Mouse (Mus musculus) 3134 (cell line): ENCODE measurements around the gene Fam53b.

ENCODE experiments used
- DNase-seq: peaks from one replicate; pipeline ENCODE4 v3.0.0-alpha.2; 2011; ENCODE audit warnings: low spot score; ENCODE audit not compliant: insufficient read length; ENCODE audit errors: extremely low read depth

The Fam53b gene

DNA sequence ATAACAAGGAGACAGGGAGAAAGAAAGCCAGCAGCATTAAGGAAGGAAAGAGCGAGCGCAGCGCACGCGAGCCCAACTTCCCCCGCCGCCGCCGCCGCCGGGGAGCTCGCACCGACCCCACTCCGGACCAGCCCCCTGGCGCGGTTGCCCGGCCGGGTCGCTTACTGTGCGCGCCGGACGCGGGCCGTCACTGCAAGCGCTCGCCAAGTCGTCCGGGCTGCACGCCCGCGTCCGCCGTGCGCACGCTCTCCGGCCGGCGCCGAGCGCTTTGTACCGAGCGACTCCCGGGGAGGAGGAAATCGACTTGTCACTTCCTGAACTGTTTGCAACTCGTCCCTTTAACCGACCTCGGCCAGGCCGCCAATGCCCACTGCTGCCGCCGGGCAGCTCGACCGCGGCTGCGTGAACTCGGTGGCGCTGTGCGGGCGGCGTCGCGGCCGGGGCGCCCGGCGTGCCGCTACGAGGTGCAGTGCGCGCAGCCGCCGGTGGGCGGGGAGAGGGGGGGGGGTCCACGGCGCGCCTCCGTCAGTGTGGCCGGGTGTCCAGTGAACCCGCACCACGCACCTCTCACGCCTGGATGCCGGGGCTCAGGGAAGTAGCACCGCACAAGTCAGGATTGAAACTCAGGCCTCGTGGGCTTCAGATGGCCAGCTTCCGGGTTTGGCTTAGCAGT is at the start of gene Fam53b:
Fam53b (minus strand) TSS at position 471 of the 673 bp plus-strand sequence.
- peak; percentile 87 for DNase-seq

GRCm38 (mm10) chr7:132859042-132859958 is 45.6 kb upstream of the Fam53b start, which contains the start of gene Abraxas2:
Gene Abraxas2, plus strand, starts transcription at chr7:132859225.
- DNase-seq, result peak; percentile 85

GRCm38 (mm10) chr7:132858043-132858608 is 44.4 kb upstream of the Fam53b start:
- DNase-seq, result peak; percentile 23

- no peak for DNase-seq
These were observed 42.4 kb upstream of the Fam53b start for GRCm38 (mm10) chr7:132856083-132856482.

DNA sequence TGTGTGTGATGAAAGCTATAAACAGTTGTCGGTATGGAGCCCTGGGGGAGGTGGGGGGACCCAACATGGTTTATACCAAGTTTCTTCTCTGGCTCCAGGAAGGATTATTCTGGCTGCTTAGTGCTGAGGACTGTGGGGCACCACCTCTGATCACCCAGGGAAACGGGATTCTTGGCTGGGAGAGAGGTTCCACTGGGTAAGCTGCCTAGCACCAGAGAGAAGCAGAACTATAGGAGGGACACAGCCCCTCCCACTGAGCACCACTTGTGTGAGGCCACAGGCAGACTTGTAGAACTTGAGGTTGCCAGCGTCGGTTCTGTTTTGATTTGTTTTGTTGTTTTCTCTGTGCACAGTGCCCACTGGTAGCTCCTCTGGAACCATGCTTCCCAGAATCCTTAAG is 40.3 kb upstream of the Fam53b start:
- no peak for DNase-seq

DNA sequence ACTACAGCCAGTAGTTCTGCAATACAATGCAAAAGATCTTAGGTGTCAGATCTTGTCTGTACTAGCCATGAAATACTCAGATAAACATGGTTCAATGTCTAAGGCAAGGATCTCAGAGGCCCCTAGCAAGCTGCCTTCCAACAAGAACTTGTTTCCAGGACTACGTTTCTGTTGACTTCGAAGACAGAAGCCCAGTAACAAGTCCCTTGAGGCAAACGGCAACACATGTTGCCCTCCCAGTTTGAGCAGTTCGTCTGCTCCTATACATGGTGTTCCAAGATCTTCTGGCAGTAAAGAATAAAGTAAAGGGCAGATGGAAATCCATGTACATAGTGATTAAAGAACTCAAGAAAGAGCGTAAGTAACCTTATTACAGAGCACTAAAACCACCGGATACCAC is 39.7 kb upstream of the Fam53b start:
- no peak for DNase-seq

DNA sequence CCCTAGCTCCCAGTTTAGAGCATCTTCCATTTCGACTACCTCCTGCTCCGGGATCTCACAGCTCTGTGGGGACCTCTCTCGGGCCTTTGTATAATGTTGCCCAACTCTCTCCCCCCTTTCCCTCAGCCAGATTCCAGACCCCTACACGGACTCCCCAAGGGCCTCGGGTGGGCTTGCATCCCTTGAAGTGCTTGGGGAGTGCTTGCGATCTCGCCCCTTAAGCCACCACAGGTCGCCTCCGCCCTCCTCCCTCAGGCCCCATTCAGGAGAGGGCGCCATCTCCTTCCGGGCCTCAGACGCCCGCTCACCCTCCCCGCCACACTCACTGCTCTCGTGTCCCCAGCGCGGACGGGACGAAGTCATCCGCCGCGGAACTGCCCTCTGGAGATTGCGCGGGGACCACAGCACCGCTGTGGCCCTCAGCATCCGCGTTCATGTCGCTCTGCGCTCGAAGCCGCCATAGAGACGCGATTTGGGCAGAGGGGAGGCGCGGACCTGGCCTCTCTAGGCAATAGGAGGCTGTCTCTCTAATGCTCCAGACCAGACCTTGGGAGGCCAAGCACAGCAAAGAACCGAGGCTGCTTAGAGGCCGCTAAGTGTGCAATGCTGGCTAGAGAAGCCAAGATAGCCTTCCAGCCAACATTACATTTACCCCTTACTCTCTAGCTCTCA is 38.6 kb upstream of the Fam53b start, which contains the start of gene Eef1akmt2:
Eef1akmt2 (minus strand) TSS at position 501 of the 672 bp plus-strand sequence.
- peak; percentile 87 for DNase-seq

DNA sequence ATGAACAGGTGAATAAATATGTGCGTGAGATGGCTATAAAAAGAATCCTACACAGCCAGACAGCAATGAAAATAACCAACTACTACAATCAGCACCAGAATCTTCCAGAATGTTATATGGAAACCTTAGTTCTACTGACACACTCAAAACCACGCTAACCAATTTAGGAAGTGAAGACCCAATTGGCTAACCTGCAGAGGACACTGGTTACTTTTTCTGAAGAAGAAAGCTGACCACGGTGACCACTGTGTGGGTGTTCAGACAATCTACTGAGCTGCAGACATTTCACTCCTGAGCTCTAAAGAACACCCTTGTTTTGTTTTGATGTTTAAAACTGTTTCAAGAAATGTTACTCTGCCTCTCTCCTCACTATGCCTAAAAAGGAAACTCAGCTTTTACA is 29.5 kb upstream of the Fam53b start:
- no peak for DNase-seq

GRCm38 (mm10) chr7:132842455-132842854 is 28.8 kb upstream of the Fam53b start:
- DNase-seq, result no peak

GRCm38 (mm10) chr7:132841287-132841686 is 27.6 kb upstream of the Fam53b start:
- DNase-seq, result no peak

GRCm38 (mm10) chr7:132830955-132831354 is 17.3 kb upstream of the Fam53b start:
- DNase-seq, result no peak

DNA sequence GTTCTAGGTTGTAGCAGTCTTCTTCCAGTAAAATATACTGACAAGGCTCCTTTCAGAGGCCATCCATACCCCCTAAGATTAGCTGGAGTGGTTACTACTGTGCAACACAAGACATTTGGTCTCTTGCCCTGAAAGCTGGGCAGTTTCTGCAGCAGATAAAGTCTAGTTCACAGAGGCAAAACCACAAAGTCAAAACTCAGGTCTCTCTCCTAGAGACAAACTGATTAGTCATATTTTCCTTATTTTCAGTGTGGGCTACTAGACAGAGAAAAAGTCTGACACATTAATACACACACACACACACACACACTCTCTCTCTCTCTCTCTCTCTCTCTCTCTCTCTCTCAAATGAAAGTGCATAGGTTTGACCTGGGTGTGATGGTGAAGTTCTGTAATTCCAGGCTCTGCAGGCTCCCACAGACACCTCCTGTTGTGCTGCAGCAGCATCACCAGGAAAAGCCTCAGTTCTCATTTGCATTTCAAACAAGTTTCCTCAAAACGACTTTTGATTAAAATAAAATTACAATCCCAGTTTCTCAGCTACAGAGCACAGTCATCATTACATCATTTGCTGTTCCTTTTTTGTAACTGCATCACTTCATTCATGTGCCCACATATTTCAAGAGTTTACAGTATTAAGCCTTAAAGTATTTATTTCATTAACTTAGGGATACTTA is 10.8 kb upstream of the Fam53b start:
- peak; percentile 43 for DNase-seq

GRCm38 (mm10) chr7:132823832-132824231 is 10.1 kb upstream of the Fam53b start:
- DNase-seq, result no peak

DNA sequence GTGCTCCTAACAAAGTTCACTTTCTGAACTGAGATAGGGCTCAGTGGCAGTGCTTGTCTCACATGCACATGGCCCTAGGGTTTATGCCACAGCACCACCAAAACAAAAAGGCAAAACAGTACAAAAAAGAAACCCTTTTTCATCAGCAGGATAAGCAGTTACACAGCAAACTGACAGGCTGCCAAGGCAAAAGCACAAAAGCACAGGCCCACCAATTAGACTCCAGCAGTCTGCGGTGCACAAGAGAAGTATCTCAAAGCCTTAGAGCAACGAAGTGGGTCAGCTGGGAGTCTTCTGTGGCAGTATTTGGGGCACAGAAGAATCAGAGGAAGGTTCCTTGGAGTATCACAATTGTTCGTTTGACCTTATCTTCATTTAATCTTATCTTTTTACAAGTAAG is 7.0 kb upstream of the Fam53b start:
- DNase-seq, result no peak

GRCm38 (mm10) chr7:132817056-132817455 is 3.4 kb upstream of the Fam53b start:
- no peak for DNase-seq

DNA sequence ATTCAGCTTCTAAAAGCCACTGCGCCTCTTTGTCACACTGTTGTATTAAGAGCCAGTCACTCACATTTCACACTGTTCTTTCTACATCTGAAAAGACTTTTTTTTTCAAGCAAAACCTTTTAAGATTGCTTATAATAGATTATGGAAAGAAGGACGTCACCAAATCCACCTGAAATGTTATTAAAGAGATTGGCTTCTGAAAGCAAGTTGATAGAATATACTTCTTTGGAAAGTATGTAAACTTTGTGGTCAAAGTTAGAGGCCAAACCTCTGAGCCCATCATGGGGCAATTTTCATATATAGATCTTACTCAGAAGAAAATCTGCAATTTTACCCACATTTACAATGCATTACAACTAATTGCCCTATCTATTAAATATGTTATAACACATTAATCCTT is 2.8 kb upstream of the Fam53b start:
- DNase-seq, result no peak

GRCm38 (mm10) chr7:132815081-132815480 is 1.4 kb upstream of the Fam53b start:
- DNase-seq, result no peak

DNA sequence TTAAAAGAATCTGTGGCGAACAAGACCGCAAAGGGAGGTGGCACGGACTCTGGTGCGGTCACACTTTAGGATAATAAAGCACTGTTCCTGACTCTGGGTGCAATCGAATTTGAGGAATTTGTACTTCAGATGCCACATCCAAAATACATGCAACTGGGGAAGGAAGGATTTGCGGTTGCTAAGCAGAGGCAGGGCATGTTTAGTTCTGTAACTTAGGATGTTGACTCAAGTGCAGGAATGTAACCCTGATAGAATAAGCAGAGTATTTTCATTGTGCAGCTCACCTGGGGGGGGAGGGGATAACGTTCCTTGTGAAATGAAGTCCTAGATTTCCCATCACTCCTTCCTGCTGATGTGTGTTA is 384 bp upstream of the Fam53b start:
- no peak for DNase-seq

DNA sequence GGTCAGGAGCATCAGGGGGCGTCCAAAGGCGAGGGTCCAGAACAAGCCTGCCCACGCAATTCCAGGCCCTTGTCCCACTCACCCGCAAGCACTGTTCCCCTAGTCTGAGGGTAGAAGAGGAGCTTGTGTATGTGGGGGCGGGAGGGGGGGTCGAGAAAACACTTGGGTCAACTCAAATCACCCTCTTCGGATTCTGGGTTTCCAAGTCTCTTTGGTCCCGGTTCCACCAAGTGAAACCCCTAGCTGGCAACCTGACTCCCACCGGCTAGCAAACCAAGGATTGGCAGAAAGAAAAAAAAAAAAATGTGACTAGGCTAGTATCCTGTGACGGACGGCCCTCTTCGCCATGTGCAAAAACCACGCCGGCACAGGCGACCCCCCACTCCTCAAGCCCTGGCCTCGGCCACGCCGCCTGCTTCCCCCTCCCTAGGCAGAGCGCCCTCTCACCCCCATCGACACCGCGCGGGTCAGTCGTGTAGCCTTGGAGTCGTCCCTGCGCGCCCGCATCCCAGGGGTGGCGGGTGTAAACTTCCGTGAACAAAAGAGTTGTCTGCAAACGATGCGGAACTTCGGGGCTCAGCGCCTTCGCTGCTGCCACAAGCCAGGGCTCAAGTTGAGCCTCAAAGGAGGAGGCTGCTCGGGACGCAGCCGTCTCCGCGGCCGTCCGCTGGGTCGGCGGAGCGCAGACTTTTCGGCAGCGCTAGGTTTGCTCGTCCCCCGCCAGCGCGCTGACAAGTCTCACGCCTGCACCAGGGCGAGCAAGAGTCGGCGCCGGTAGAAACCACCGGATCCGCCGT is 869 bp downstream of the Fam53b start:
- peak; percentile 78 for DNase-seq
